Mouse (Mus musculus): ENCODE results near the gene Ccdc144b. TPM values are rescaled to one million over a fixed set of nuclear protein-coding genes. Genes with fewer than 3 reads are reported as not detected.

Ccdc144b gene
- total and polyA plus RNA-seq, 3 experiments: 0.02 to 0.17 (median 0.12) TPM

Other genes starting within 250 kb of the Ccdc144b start
- 10 to 100 TPM; 64.1 to 84.2 TPM for gene Dcun1d1, start 116.1 kb downstream of the Ccdc144b start, total RNA-seq (2021)
- gene Dcun1d1, start 116.1 kb downstream of the Ccdc144b start, polyA plus RNA-seq (2012; rRNA removed): 1.5 and 2.2 TPM in 2 replicates
- gene Mccc1, start 52.9 kb downstream of the Ccdc144b start, total RNA-seq (2021): 100 to 1,000 TPM; 114 to 126 TPM
- gene Mccc1, start 52.9 kb downstream of the Ccdc144b start, polyA plus RNA-seq (2012; rRNA removed): 30.7 and 32.0 TPM in 2 replicates
- 10 to 100 TPM; 33.8 to 48.2 TPM for gene Acad9, start 12.4 kb upstream of the Ccdc144b start, total RNA-seq (2021)
- 21.6 and 24.4 TPM in 2 replicates for gene Acad9, start 12.4 kb upstream of the Ccdc144b start, polyA plus RNA-seq (2012; rRNA removed)
- 1 to 10 TPM; 7.2 to 7.5 TPM for gene D3Ertd254e, start 97.5 kb upstream of the Ccdc144b start, total RNA-seq (2021)
- gene D3Ertd254e, start 97.5 kb upstream of the Ccdc144b start, polyA plus RNA-seq (2012; rRNA removed): 0.36 and 0.44 TPM in 2 replicates
- gene Qrfpr, start 168.8 kb upstream of the Ccdc144b start, total RNA-seq (2021): not detected
- not detected in 2 replicates for gene Qrfpr, start 168.8 kb upstream of the Ccdc144b start, polyA plus RNA-seq (2012; rRNA removed)